Mouse (Mus musculus) forebrain, embryonic 16.5 days (tissue): ENCODE results near the gene Vamp4. TPM values are rescaled to one million over a fixed set of nuclear protein-coding genes. Genes with fewer than 3 reads are reported as not detected.

Experiments
- ATAC-seq: fragments of 200-750 bp; cut with Nextera tagmentation; 2 replicates; pipeline ENCODE4 v1.8.0; 2017; ENCODE audit warnings: mild to moderate bottlenecking, moderate library complexity
- H3K27ac ChIP-seq: fragments of 300-500 bp; sonication (generic); 2 replicates; pipeline ENCODE4 v1.5.1; 2014; ENCODE audit warnings: low read length, control low read depth
- H3K27me3 ChIP-seq: fragments of 300-500 bp; sonication (generic); replicated peaks from 2 replicates; pipeline ENCODE4 v1.6.1; 2014; ENCODE audit warnings: low read length; ENCODE audit not compliant: control insufficient read depth, insufficient read depth
- H3K36me3 ChIP-seq: fragments of 300-500 bp; sonication (generic); 2 replicates; pipeline ENCODE4 v1.6.1; 2014; ENCODE audit not compliant: control insufficient read depth, insufficient read depth
- H3K4me1 ChIP-seq: fragments of 300-500 bp; sonication (generic); replicated peaks from 2 replicates; pipeline ENCODE4 v1.6.1; 2014; ENCODE audit warnings: low read length; ENCODE audit not compliant: control insufficient read depth, insufficient read depth
- H3K4me2 ChIP-seq: fragments of 300-500 bp; sonication (generic); 2 replicates; pipeline ENCODE4 v1.6.1; 2014; ENCODE audit warnings: mild to moderate bottlenecking, low read length, control low read depth
- H3K4me3 ChIP-seq: fragments of 300-500 bp; sonication (generic); replicated peaks from 2 replicates; pipeline ENCODE4 v1.5.1; 2014; ENCODE audit warnings: mild to moderate bottlenecking, low read length, control low read depth
- H3K9ac ChIP-seq: fragments of 300-500 bp; sonication (generic); replicated peaks from 2 replicates; pipeline ENCODE4 v1.6.1; 2014; ENCODE audit warnings: low read depth, low read length, control low read depth
- H3K9me3 ChIP-seq: fragments of 300-500 bp; sonication (generic); 2 replicates; pipeline ENCODE4 v1.6.1; 2016; ENCODE audit warnings: low read length; ENCODE audit not compliant: control insufficient read depth
- WGBS: fragments of 180-500 bp; shearing (Covaris S2); extraction: QIAGEN DNeasy Blood & Tissue Kit; methylation state at CpG from one replicate; pipeline ENCODE4 v1.1.7; 2014; 5-methylcytosine and 5-hydroxymethylcytosine counted together
- polyA plus RNA-seq: library from polyadenylated mRNA; unstranded; fragments of >200 nt; fragmentation: Nextera tagmentation; extraction: Ambion mirVana; gene quantifications from 2 replicates; pipeline ENCODE4 v1.2.1, GENCODE M21; 2015

The Vamp4 gene
- polyA plus RNA-seq: 79.8 and 81.2 TPM in 2 replicates

GRCm38 (mm10) chr1:162570260-162570748 lies at the start of gene Vamp4:
Gene Vamp4, plus strand, starts transcription at chr1:162570515.
- peak within 1 kb of the TSS; percentile 91 for H3K27ac ChIP-seq
- under 1% methylated on average over 42 of the region's 43 CpGs for WGBS
- no peaks in the 10 kb centered on the region for H3K27me3 ChIP-seq
- no peaks in the 10 kb centered on the region for H3K9me3 ChIP-seq
- H3K9ac ChIP-seq: peak within 1 kb of the TSS; percentile 89
- peak within 1 kb of the TSS; percentile 89 for H3K4me3 ChIP-seq
- H3K4me1 ChIP-seq: peaks cover 13% of the 10 kb centered on the region
- ATAC-seq: peak; percentile 98
- H3K4me2 ChIP-seq: peak within 1 kb of the TSS; percentile 64
- H3K36me3 ChIP-seq: peaks cover 11% of the 10 kb centered on the region

GRCm38 (mm10) chr1:162529651-162530050 lies 40.7 kb upstream of the Vamp4 start:
- H3K36me3 ChIP-seq: peaks cover 13% of the 10 kb centered on the region
- no peak overlapping the region for H3K9ac ChIP-seq
- H3K9me3 ChIP-seq: no peaks in the 10 kb centered on the region
- 71% methylated on average over 2 of the region's 2 CpGs for WGBS
- no peaks in the 10 kb centered on the region for H3K4me1 ChIP-seq
- no peak overlapping the region for H3K4me2 ChIP-seq
- no peak for ATAC-seq
- H3K4me3 ChIP-seq: no peak overlapping the region
- H3K27me3 ChIP-seq: no peaks in the 10 kb centered on the region
- H3K27ac ChIP-seq: no peak overlapping the region

- H3K9ac ChIP-seq: no peak overlapping the region
- no peaks in the 10 kb centered on the region for H3K4me1 ChIP-seq
- H3K4me2 ChIP-seq: no peak overlapping the region
- no peak overlapping the region for H3K27ac ChIP-seq
- no peak for ATAC-seq
- WGBS: 14% methylated on average over 1 of the region's 1 CpGs
- no peaks in the 10 kb centered on the region for H3K9me3 ChIP-seq
- H3K4me3 ChIP-seq: no peak overlapping the region
- H3K36me3 ChIP-seq: peaks cover 17% of the 10 kb centered on the region
- H3K27me3 ChIP-seq: no peaks in the 10 kb centered on the region
These were observed 39.6 kb upstream of the Vamp4 start for GRCm38 (mm10) chr1:162530666-162531065.

GRCm38 (mm10) chr1:162531584-162531983 lies 38.7 kb upstream of the Vamp4 start:
- ATAC-seq: no peak
- H3K36me3 ChIP-seq: peaks cover 24% of the 10 kb centered on the region
- no peaks in the 10 kb centered on the region for H3K27me3 ChIP-seq
- H3K4me3 ChIP-seq: no peak overlapping the region
- H3K9me3 ChIP-seq: no peaks in the 10 kb centered on the region
- H3K9ac ChIP-seq: no peak overlapping the region
- no peaks in the 10 kb centered on the region for H3K4me1 ChIP-seq
- WGBS: 73% methylated on average over 4 of the region's 4 CpGs
- H3K27ac ChIP-seq: no peak overlapping the region
- H3K4me2 ChIP-seq: no peak overlapping the region

GRCm38 (mm10) chr1:162532330-162532729 lies 38.0 kb upstream of the Vamp4 start:
- Histone ChIP-seq H3K27me3 (no peaks in the 10 kb centered on the region), H3K9ac (no peak overlapping the region), H3K27ac (no peak overlapping the region), H3K9me3 (no peaks in the 10 kb centered on the region), H3K4me1 (no peaks in the 10 kb centered on the region), H3K4me2 (no peak overlapping the region), H3K36me3 (peaks cover 31% of the 10 kb centered on the region), H3K4me3 (no peak overlapping the region)
- ATAC-seq: no peak
- WGBS: 83% methylated on average over 4 of the region's 4 CpGs

GRCm38 (mm10) chr1:162533766-162534560 lies 36.4 kb upstream of the Vamp4 start:
- Histone ChIP-seq H3K9me3 (no peaks in the 10 kb centered on the region), H3K4me1 (no peaks in the 10 kb centered on the region)

GRCm38 (mm10) chr1:162543231-162543630 lies 27.1 kb upstream of the Vamp4 start:
- H3K9me3 ChIP-seq: no peaks in the 10 kb centered on the region
- H3K36me3 ChIP-seq: peaks cover 33% of the 10 kb centered on the region
- no peak overlapping the region for H3K27ac ChIP-seq
- H3K27me3 ChIP-seq: no peaks in the 10 kb centered on the region
- no peak overlapping the region for H3K4me2 ChIP-seq
- no peak overlapping the region for H3K4me3 ChIP-seq
- H3K9ac ChIP-seq: no peak overlapping the region
- peaks cover 11% of the 10 kb centered on the region for H3K4me1 ChIP-seq
- WGBS: 72% methylated on average over 1 of the region's 1 CpGs
- no peak for ATAC-seq

More at GRCm38 (mm10) chr1:162533766-162534560, 36.4 kb upstream of the Vamp4 start:
- Histone ChIP-seq H3K27me3 (no peaks in the 10 kb centered on the region), H3K4me2 (no peak overlapping the region), H3K36me3 (peaks cover 36% of the 10 kb centered on the region), H3K27ac (no peak overlapping the region), H3K9ac (no peak overlapping the region), H3K4me3 (no peak overlapping the region)
- WGBS: 94% methylated on average over 14 of the region's 14 CpGs
- ATAC-seq: no peak

GRCm38 (mm10) chr1:162547607-162548006 lies 22.7 kb upstream of the Vamp4 start:
- Histone ChIP-seq H3K4me1 (peaks cover 14% of the 10 kb centered on the region), H3K9me3 (no peaks in the 10 kb centered on the region), H3K4me3 (peak overlapping the region; percentile 64), H3K27me3 (no peaks in the 10 kb centered on the region), H3K4me2 (peak overlapping the region; percentile 78), H3K27ac (no peak overlapping the region), H3K36me3 (peaks cover 18% of the 10 kb centered on the region), H3K9ac (peak overlapping the region; percentile 67)
- 8% methylated on average over 10 of the region's 10 CpGs for WGBS
- no peak for ATAC-seq

- Histone ChIP-seq H3K9ac (peak within 1 kb of the TSS; percentile 67), H3K4me3 (peak within 1 kb of the TSS; percentile 64), H3K36me3 (peaks cover 15% of the 10 kb centered on the region), H3K4me2 (peak within 1 kb of the TSS; percentile 78), H3K27ac (peak within 1 kb of the TSS; percentile 83), H3K9me3 (no peaks in the 10 kb centered on the region), H3K27me3 (no peaks in the 10 kb centered on the region), H3K4me1 (peaks cover 14% of the 10 kb centered on the region)
- under 1% methylated on average over 52 of the region's 52 CpGs for WGBS
- peak; percentile 100 for ATAC-seq
These were observed 22.0 kb upstream of the Vamp4 start, which contains the start of gene Mettl13 for GRCm38 (mm10) chr1:162548016-162548916. Gene Mettl13, minus strand, starts transcription at chr1:162548551.
